Mouse (Mus musculus) liver (tissue): ENCODE results near the gene Olig2.

Experiments used
- DNase-seq: peaks from one replicate; pipeline ENCODE4 v3.0.0-alpha.2; 2020; ENCODE audit warnings: mixed read lengths

Gene Olig2

GRCm38 (mm10) chr16:91225233-91226037, at the start of gene Olig2:
Olig2 (plus strand) TSS chr16:91225457.
- DNase-seq: no peak

GRCm38 (mm10) chr16:91175892-91176291, 49.4 kb upstream of the Olig2 start:
- no peak for DNase-seq

- no peak for DNase-seq
These were observed 38.2 kb upstream of the Olig2 start for GRCm38 (mm10) chr16:91187046-91187445.

GRCm38 (mm10) chr16:91187662-91188061, 37.6 kb upstream of the Olig2 start:
- no peak for DNase-seq

GRCm38 (mm10) chr16:91188304-91188703, 37.0 kb upstream of the Olig2 start:
- no peak for DNase-seq

GRCm38 (mm10) chr16:91191233-91191632, 34.0 kb upstream of the Olig2 start:
- no peak for DNase-seq

- no peak for DNase-seq
These were observed 33.5 kb upstream of the Olig2 start for GRCm38 (mm10) chr16:91191663-91192237.

- DNase-seq: no peak
These were observed 32.4 kb upstream of the Olig2 start for GRCm38 (mm10) chr16:91192672-91193354.

- DNase-seq: no peak
These were observed 25.4 kb upstream of the Olig2 start for GRCm38 (mm10) chr16:91199815-91200214.

- DNase-seq: no peak
These were observed 22.3 kb upstream of the Olig2 start for GRCm38 (mm10) chr16:91202989-91203388.

GRCm38 (mm10) chr16:91206371-91206770, 18.9 kb upstream of the Olig2 start:
- DNase-seq: no peak

GRCm38 (mm10) chr16:91217077-91217476, 8.2 kb upstream of the Olig2 start:
- no peak for DNase-seq

GRCm38 (mm10) chr16:91217948-91218347, 7.3 kb upstream of the Olig2 start:
- DNase-seq: no peak

GRCm38 (mm10) chr16:91219246-91219645, 6.0 kb upstream of the Olig2 start:
- DNase-seq: no peak

GRCm38 (mm10) chr16:91222171-91222642, 3.0 kb upstream of the Olig2 start:
- DNase-seq: no peak

GRCm38 (mm10) chr16:91222643-91223271, 2.5 kb upstream of the Olig2 start:
- no peak for DNase-seq

- DNase-seq: no peak
These were observed 1.8 kb upstream of the Olig2 start for GRCm38 (mm10) chr16:91223327-91224067.

GRCm38 (mm10) chr16:91224068-91224402, 1.2 kb upstream of the Olig2 start:
- no peak for DNase-seq

- no peak for DNase-seq
These were observed 600 bp upstream of the Olig2 start for GRCm38 (mm10) chr16:91224481-91225232.

GRCm38 (mm10) chr16:91226038-91226882, 1.0 kb downstream of the Olig2 start:
- DNase-seq: no peak
